In genomic region chr13:23516822-23517602, GRCm38 (mm10) we compare ENCODE assay signal across 8 mouse cellular contexts. TPM values are rescaled to one million over a fixed set of nuclear protein-coding genes. Genes with fewer than 3 reads are reported as not detected.
DNase-seq lines count a peak whose midpoint lies in the region; ATAC-seq and TF ChIP-seq lines count a peak whose summit lies in the region.

No protein-coding gene starts in this region.

- peak overlapping the region; percentile 37 for H3K9ac ChIP-seq in embryonic facial prominence, embryonic 11.5 days (replicated peaks; ENCODE audit: low read length)
- peak overlapping the region; percentile 67 for H3K9ac ChIP-seq in liver, embryonic 12.5 days
- 0 out of 2 replicates have a peak overlapping the region, but pooled peaks have one; percentile 27 for H3K9ac ChIP-seq in stomach, postnatal 0 days (ENCODE audit: low read length)

- peak overlapping the region; percentile 55 for H3K4me2 ChIP-seq in embryonic facial prominence, embryonic 11.5 days (ENCODE audit: low read depth, low read length)
- H3K4me2 ChIP-seq in liver, embryonic 12.5 days = peak overlapping the region; percentile 93
- H3K4me2 ChIP-seq in stomach, postnatal 0 days (replicated peaks; ENCODE audit: low read depth) = peak overlapping the region; percentile 69

- TF ChIP-seq CTCF in kidney, adult 2 months (conservative IDR thresholded peaks at IDR 0.05; ENCODE audit: insufficient read depth, insufficient read length, low read depth, low read length) = no peak
- no peak for TF ChIP-seq CTCF in stomach, postnatal 0 days (IDR thresholded peaks at IDR 0.05; ENCODE audit: low read depth)

- no peak for TF ChIP-seq POLR2A in kidney, adult 2 months (IDR thresholded peaks at IDR 0.05; ENCODE audit: low read depth, low read length)

- H3K4me3 ChIP-seq in embryonic facial prominence, embryonic 11.5 days (ENCODE audit: low read depth, low read length) = peak overlapping the region; percentile 47
- H3K4me3 ChIP-seq in kidney, adult 2 months (ENCODE audit: insufficient read depth, low read depth, low read length) = peak overlapping the region; percentile 80
- peak overlapping the region; percentile 65 for H3K4me3 ChIP-seq in liver, embryonic 12.5 days
- H3K4me3 ChIP-seq in stomach, postnatal 0 days (ENCODE audit: low read depth, low read length) = peak overlapping the region; percentile 54

- H3K4me1 ChIP-seq in embryonic facial prominence, embryonic 11.5 days (ENCODE audit: control insufficient read depth, insufficient read depth, low read length) = no peaks in the 10 kb centered on the region
- no peaks in the 10 kb centered on the region for H3K4me1 ChIP-seq in kidney, adult 2 months (ENCODE audit: control insufficient read depth, insufficient read depth, low read length)
- peaks cover 40% of the 10 kb centered on the region for H3K4me1 ChIP-seq in liver, embryonic 12.5 days
- H3K4me1 ChIP-seq in stomach, postnatal 0 days (replicated peaks; ENCODE audit: control insufficient read depth, insufficient read depth) = no peaks in the 10 kb centered on the region

- H3K27me3 ChIP-seq in embryonic facial prominence, embryonic 11.5 days (ENCODE audit: control insufficient read depth, insufficient read depth, low read length) = no peaks in the 10 kb centered on the region
- H3K27me3 ChIP-seq in kidney, adult 2 months (replicated peaks; ENCODE audit: control insufficient read depth, insufficient read depth, low read length) = no peaks in the 10 kb centered on the region
- no peaks in the 10 kb centered on the region for H3K27me3 ChIP-seq in liver, embryonic 12.5 days (replicated peaks)
- H3K27me3 ChIP-seq in stomach, postnatal 0 days (ENCODE audit: control insufficient read depth, insufficient read depth, low read length) = no peaks in the 10 kb centered on the region

- DNase-seq in 3134 (ENCODE audit: extremely low read depth, insufficient read length, low spot score) = peak; percentile 73
- DNase-seq in embryonic facial prominence, embryonic 11.5 days (ENCODE audit: low spot score) = peak; percentile 86
- peak; percentile 84 for DNase-seq in heart, adult 8-10 months (ENCODE audit: low spot score)
- peak; percentile 89 for DNase-seq in kidney, adult 2 months
- DNase-seq in natural killer cell, adult 2 months (ENCODE audit: low spot score in 2 of 2) = peak; percentile 75 to 82
- peak; percentile 74 for DNase-seq in stomach, postnatal 0 days (ENCODE audit: low spot score)

- TF ChIP-seq EP300 in stomach, postnatal 0 days (optimal IDR thresholded peaks at IDR 0.05) = no peak

- H3K9me3 ChIP-seq in embryonic facial prominence, embryonic 11.5 days (replicated peaks; ENCODE audit: control insufficient read depth, low read length) = no peaks in the 10 kb centered on the region
- no peaks in the 10 kb centered on the region for H3K9me3 ChIP-seq in liver, embryonic 12.5 days (replicated peaks)
- no peaks in the 10 kb centered on the region for H3K9me3 ChIP-seq in stomach, postnatal 0 days (ENCODE audit: control insufficient read depth, low read length)

- ATAC-seq in activated CD4-positive, CD25-positive, alpha-beta regulatory T cell, adult 4 months = peak; percentile 40
- 0 out of 2 replicates have a peak, but pooled peaks have one; percentile 4 for ATAC-seq in embryonic facial prominence, embryonic 11.5 days (replicated peaks; ENCODE audit: insufficient number of reproducible peaks, low FRiP score, low TSS enrichment, low read depth)
- peak; percentile 57; the same call in 1 of the 2 replicates for ATAC-seq in liver, embryonic 12.5 days
- ATAC-seq in stomach, postnatal 0 days (ENCODE audit: low FRiP score, low TSS enrichment) = peak; percentile 70; the same call in 1 of the 2 replicates

- under 1% methylated on average over 19 of the region's 19 CpGs for WGBS in embryonic facial prominence, embryonic 11.5 days
- WGBS in kidney, adult 2 months = 1% methylated on average over 19 of the region's 19 CpGs
- under 1% methylated on average over 19 of the region's 19 CpGs for WGBS in liver, embryonic 12.5 days (ENCODE audit: insufficient replicate concordance)
- WGBS in stomach, postnatal 0 days = under 1% methylated on average over 19 of the region's 19 CpGs

- no peaks in the 10 kb centered on the region for H3K36me3 ChIP-seq in embryonic facial prominence, embryonic 11.5 days (replicated peaks; ENCODE audit: control insufficient read depth, insufficient read depth, low read depth, low read length)
- H3K36me3 ChIP-seq in kidney, adult 2 months (ENCODE audit: control insufficient read depth, insufficient read depth, low read length) = no peaks in the 10 kb centered on the region
- no peaks in the 10 kb centered on the region for H3K36me3 ChIP-seq in liver, embryonic 12.5 days
- H3K36me3 ChIP-seq in stomach, postnatal 0 days (ENCODE audit: control insufficient read depth, insufficient read depth, low read length) = no peaks in the 10 kb centered on the region

- H3K27ac ChIP-seq in embryonic facial prominence, embryonic 11.5 days (replicated peaks; ENCODE audit: low read depth, low read length) = no peak overlapping the region
- H3K27ac ChIP-seq in kidney, adult 2 months (ENCODE audit: insufficient read depth, low read depth, low read length) = peak overlapping the region; percentile 81; the same call in 1 of the 2 replicates
- peak overlapping the region; percentile 79 for H3K27ac ChIP-seq in liver, embryonic 12.5 days
- H3K27ac ChIP-seq in stomach, postnatal 0 days (replicated peaks) = peak overlapping the region; percentile 49

RNA-seq across cellular contexts. Expression of gene Hist1h4h, which starts 13.8 kb away (rescaled TPM):
- 1 to 10 TPM; 2.7 to 3.2 TPM for polyA plus RNA-seq in activated CD4-positive, CD25-positive, alpha-beta regulatory T cell, adult 4 months (2017; shearing (Covaris generic))
- 3.5 and 5.0 TPM in 2 replicates for polyA plus RNA-seq in embryonic facial prominence, embryonic 11.5 days (2014; fragmentation: Nextera tagmentation; extraction: Ambion mirVana)
- total RNA-seq in heart, adult 8-10 months (2022) = 100 to 1,000 TPM; 231 to 254 (median 246) TPM
- 44.7 and 57.5 TPM in 2 replicates for polyA plus RNA-seq in kidney, adult 2 months (2012; rRNA removed)
- polyA plus RNA-seq in liver, embryonic 12.5 days (2016; fragmentation: Nextera tagmentation; extraction: Ambion mirVana) = 4.4 and 4.7 TPM in 2 replicates
- polyA plus RNA-seq in stomach, postnatal 0 days (2015; fragmentation: Nextera tagmentation; extraction: Ambion mirVana) = 13.7 and 18.3 TPM in 2 replicates

RNA-seq across cellular contexts. Expression of gene Hist1h2af, which starts 16.7 kb away (rescaled TPM):
- polyA plus RNA-seq in activated CD4-positive, CD25-positive, alpha-beta regulatory T cell, adult 4 months (2017; shearing (Covaris generic)) = not detected
- 7.8 and 7.9 TPM in 2 replicates for polyA plus RNA-seq in embryonic facial prominence, embryonic 11.5 days (2014; fragmentation: Nextera tagmentation; extraction: Ambion mirVana)
- 10 to 100 TPM in 1 of 4 experiments, 1 to 10 TPM in 3; 2.4 to 17.9 (median 5.5) TPM for total RNA-seq in heart, adult 8-10 months (2022)
- polyA plus RNA-seq in kidney, adult 2 months (2012; rRNA removed) = 4.3 and 8.0 TPM in 2 replicates
- 7.8 and 13.9 TPM in 2 replicates for polyA plus RNA-seq in liver, embryonic 12.5 days (2016; fragmentation: Nextera tagmentation; extraction: Ambion mirVana)
- 4.5 and 8.9 TPM in 2 replicates for polyA plus RNA-seq in stomach, postnatal 0 days (2015; fragmentation: Nextera tagmentation; extraction: Ambion mirVana)

RNA-seq across cellular contexts. Expression of gene Hist1h3g, which starts 18.2 kb away (rescaled TPM):
- polyA plus RNA-seq in activated CD4-positive, CD25-positive, alpha-beta regulatory T cell, adult 4 months (2017; shearing (Covaris generic)) = 1 to 10 TPM in 1 of 2 experiments, not detected in 1; 1.1 TPM
- 6.1 and 7.8 TPM in 2 replicates for polyA plus RNA-seq in embryonic facial prominence, embryonic 11.5 days (2014; fragmentation: Nextera tagmentation; extraction: Ambion mirVana)
- total RNA-seq in heart, adult 8-10 months (2022) = 1 to 10 TPM; 3.4 to 5.0 (median 3.8) TPM
- 0.25 and 0.58 TPM in 2 replicates for polyA plus RNA-seq in kidney, adult 2 months (2012; rRNA removed)
- polyA plus RNA-seq in liver, embryonic 12.5 days (2016; fragmentation: Nextera tagmentation; extraction: Ambion mirVana) = 12.9 and 16.3 TPM in 2 replicates
- 2.3 and 3.4 TPM in 2 replicates for polyA plus RNA-seq in stomach, postnatal 0 days (2015; fragmentation: Nextera tagmentation; extraction: Ambion mirVana)

RNA-seq across cellular contexts. Expression of gene Hist1h2bh, which starts 26.2 kb away (rescaled TPM):
- under 1 TPM in 1 of 2 experiments, not detected in 1; 0.38 TPM for polyA plus RNA-seq in activated CD4-positive, CD25-positive, alpha-beta regulatory T cell, adult 4 months (2017; shearing (Covaris generic))
- polyA plus RNA-seq in embryonic facial prominence, embryonic 11.5 days (2014; fragmentation: Nextera tagmentation; extraction: Ambion mirVana) = 0.67 and 1.3 TPM in 2 replicates
- total RNA-seq in heart, adult 8-10 months (2022) = 1 to 10 TPM in 2 of 4 experiments, under 1 TPM in 2; 0.91 to 1.3 (median 1.1) TPM
- polyA plus RNA-seq in kidney, adult 2 months (2012; rRNA removed) = 0.27 and 0.36 TPM in 2 replicates
- 1.4 and 1.5 TPM in 2 replicates for polyA plus RNA-seq in liver, embryonic 12.5 days (2016; fragmentation: Nextera tagmentation; extraction: Ambion mirVana)
- 0.30 and 0.62 TPM in 2 replicates for polyA plus RNA-seq in stomach, postnatal 0 days (2015; fragmentation: Nextera tagmentation; extraction: Ambion mirVana)

RNA-seq across cellular contexts. Expression of gene Hist1h3f, which starts 26.8 kb away (rescaled TPM):
- 1 to 10 TPM in 1 of 2 experiments, not detected in 1; 1.1 TPM for polyA plus RNA-seq in activated CD4-positive, CD25-positive, alpha-beta regulatory T cell, adult 4 months (2017; shearing (Covaris generic))
- 1.2 and 1.5 TPM in 2 replicates for polyA plus RNA-seq in embryonic facial prominence, embryonic 11.5 days (2014; fragmentation: Nextera tagmentation; extraction: Ambion mirVana)
- 1 to 10 TPM; 4.6 to 6.3 (median 5.7) TPM for total RNA-seq in heart, adult 8-10 months (2022)
- 0.74 and 0.87 TPM in 2 replicates for polyA plus RNA-seq in kidney, adult 2 months (2012; rRNA removed)
- 1.3 and 1.6 TPM in 2 replicates for polyA plus RNA-seq in liver, embryonic 12.5 days (2016; fragmentation: Nextera tagmentation; extraction: Ambion mirVana)
- 0.51 and 0.78 TPM in 2 replicates for polyA plus RNA-seq in stomach, postnatal 0 days (2015; fragmentation: Nextera tagmentation; extraction: Ambion mirVana)

Comparison
In these comparisons a context has a peak if more than half of its experiments do, and no peak if none do; other contexts are left out.
1. ATAC-seq: peak in every context shown above with its lines; median percentile 70 in stomach, postnatal 0 days; 57 in liver, embryonic 12.5 days; 40 in activated CD4-positive, CD25-positive, alpha-beta regulatory T cell, adult 4 months; 4 in embryonic facial prominence, embryonic 11.5 days.